Mouse (Mus musculus) lung, adult 2 months (tissue): Measurements from ENCODE around the gene Otub2.

ENCODE experiments used
- CTCF ChIP-seq: fragments of 200-500 bp; IDR thresholded peaks from 2 replicates; pipeline ENCODE4 v1.5.1; 2011; ENCODE audit warnings: mild to moderate bottlenecking, low read length, control low read depth; ENCODE audit not compliant: insufficient read depth
- POLR2A ChIP-seq: fragments of 200-500 bp; IDR thresholded peaks from 2 replicates; pipeline ENCODE4 v1.6.1; 2011; ENCODE audit warnings: low read depth, mild to moderate bottlenecking, control low read depth, low read length, borderline replicate concordance; ENCODE audit errors: extremely low read depth

GRCm38 (mm10) chr12:103445060-103445459 lies 56.6 kb downstream of the Otub2 start:
- TF ChIP-seq CTCF: no peak
- no peak for TF ChIP-seq POLR2A
